Mouse (Mus musculus) c-Kit-positive CD71-positive TER-119-positive erythroid progenitor cells, embryonic 14.5 days (primary cell): ENCODE data around the gene Rasgrf1.
"Not testable (repeated sequence)": the region's sequence is repeated elsewhere in the genome, so short reads cannot be mapped to it uniquely, and the experiment has no call there.

ENCODE experiments used
- DNase-seq: peaks from one replicate; pipeline ENCODE4 v3.0.0-alpha.2; 2013; ENCODE audit warnings: low spot score

Rasgrf1 gene

GRCm38 (mm10) chr9:90040916-90041315, 131.2 kb downstream of the Rasgrf1 start:
- DNase-seq = no peak

DNA sequence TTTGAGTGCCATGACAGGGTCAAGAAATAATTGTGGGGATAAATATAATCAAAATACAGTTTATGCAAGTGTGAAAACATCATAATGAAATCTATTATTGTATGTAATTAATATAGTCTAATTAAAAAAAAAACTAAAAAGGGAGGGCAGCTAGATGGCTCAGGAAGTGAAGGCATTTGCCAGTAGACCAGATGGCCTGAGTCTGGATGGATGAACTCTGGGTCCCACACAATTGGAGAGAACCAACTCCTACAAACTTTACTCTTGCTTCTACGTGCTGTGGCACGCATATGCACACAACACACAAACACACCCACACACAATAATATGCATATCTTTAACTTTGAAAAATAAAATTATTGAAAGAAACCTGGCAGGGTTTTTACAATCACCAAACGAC, 131.8 kb downstream of the Rasgrf1 start:
- DNase-seq = no peak

DNA sequence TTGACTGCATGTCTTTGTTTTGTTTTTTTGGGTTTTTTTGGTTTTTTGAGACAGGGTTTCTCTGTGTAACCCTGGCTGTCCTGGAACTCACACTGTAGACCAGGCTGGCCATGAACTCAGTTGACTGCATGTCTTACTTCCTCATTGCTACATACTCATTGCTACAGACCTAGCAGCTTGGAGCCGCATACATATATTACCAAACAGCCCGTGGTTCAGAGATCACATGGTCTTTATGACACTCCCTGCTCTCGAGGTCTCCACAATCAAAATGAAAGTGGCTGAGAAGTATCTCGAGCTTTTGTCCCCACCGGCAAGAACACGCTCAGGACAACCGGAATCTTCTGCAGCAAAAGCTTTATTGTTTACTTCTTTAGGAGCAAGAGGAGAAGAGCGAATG, 133.2 kb downstream of the Rasgrf1 start:
- DNase-seq = not testable (repeated sequence)

- no peak for DNase-seq
These were observed 135.5 kb downstream of the Rasgrf1 start for GRCm38 (mm10) chr9:90045191-90045590.

DNA sequence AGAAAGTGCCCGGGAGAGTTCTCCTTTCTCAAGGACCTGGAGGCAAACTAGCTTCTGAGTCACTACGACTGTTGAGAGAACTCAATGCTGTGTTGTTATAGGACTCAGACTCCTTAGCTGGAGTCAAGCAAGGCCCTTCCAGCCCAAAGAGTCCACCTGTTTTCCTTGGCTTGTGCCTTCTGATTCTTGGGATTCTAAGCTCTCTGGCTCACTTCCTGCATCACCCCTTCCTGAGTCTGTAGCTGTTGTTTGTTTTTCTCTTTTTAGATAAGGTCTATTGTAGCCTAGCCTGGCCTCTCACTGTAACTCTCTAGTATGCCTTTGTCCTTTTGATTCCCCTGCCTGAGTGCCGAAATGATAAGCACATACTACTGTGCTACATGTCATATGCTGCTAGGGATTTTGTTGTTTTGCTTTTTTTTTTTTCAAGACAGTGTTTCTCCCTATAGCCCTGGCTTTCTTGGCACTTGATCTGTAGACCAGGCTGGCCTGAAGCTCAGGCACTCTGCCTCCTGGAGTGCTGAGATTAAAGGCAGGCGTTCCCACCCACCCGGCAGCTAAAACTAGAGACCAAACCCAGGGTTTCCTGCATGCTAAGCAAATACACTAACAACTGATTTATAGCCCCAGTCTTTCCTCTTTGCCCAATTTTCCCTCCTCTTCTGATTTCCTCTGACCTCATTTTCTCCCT, 138.4 kb downstream of the Rasgrf1 start:
- DNase-seq = no peak

DNA sequence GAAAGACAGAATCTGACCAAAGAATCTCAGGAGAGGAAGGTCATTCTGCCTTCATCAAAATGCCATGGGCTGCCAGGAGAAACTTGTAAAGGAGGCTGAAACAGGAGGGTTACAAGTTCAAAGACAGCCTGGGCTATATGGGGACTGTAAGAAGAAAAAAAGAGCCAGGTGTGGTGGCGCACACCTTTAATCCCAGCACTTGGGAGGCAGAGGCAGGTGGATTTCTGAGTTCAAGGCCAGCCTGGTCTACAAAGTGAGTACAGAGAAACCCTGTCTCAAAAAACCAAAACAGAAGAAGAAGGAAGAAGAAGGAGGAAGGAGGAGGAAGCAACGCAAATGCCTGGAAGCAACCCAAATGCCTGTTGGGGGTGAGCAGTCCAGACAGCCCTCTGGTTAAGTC, 144.1 kb downstream of the Rasgrf1 start, which contains the start of gene Ctsh:
TSS of gene Ctsh (plus strand) at position 301 of the 400 bp plus-strand sequence.
- DNase-seq = no peak

- DNase-seq = no peak
These were observed 144.8 kb downstream of the Rasgrf1 start for GRCm38 (mm10) chr9:90054371-90055145.

GRCm38 (mm10) chr9:90055409-90055808, 145.7 kb downstream of the Rasgrf1 start:
- no peak for DNase-seq

- DNase-seq = no peak
These were observed 146.2 kb downstream of the Rasgrf1 start for GRCm38 (mm10) chr9:90055911-90056310.

- DNase-seq = no peak
These were observed 147.0 kb downstream of the Rasgrf1 start for GRCm38 (mm10) chr9:90056716-90057115.

GRCm38 (mm10) chr9:90059828-90060573, 150.3 kb downstream of the Rasgrf1 start:
- DNase-seq = no peak

DNA sequence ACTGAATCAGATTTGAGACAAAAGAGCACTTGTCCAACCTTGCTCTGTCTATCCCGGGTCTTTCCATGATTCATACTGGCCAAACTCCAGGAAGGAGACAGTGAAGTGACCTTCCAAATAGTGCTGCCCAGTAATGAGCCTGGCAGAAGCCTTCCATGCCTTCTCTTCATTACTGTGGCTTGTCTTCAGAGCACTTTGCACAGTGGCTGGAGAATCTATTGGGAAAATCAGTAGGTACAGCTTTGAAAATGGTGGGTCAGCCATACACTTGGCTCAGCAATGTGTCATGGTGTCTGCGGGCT, 150.8 kb downstream of the Rasgrf1 start:
- no peak for DNase-seq

DNA sequence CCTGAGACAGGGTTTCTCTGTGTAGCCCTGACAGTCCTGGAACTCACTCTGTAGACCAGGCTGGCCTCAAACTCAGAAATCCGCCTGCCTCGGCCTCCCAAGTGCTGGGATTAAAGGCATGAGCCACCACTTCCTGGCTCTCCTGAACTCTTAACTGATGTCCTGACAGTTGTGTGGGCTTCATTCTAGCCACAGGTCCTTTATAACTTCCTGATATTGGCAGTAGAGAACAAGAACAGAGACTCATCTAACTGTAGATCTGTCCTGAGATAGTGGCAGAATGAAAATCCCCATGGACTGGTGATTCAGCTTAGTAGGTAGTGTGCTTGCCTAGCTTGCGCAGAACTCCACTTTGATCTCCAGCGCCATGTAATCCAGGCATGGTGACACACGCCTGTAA, 151.2 kb downstream of the Rasgrf1 start:
- DNase-seq = not testable (repeated sequence)

DNA sequence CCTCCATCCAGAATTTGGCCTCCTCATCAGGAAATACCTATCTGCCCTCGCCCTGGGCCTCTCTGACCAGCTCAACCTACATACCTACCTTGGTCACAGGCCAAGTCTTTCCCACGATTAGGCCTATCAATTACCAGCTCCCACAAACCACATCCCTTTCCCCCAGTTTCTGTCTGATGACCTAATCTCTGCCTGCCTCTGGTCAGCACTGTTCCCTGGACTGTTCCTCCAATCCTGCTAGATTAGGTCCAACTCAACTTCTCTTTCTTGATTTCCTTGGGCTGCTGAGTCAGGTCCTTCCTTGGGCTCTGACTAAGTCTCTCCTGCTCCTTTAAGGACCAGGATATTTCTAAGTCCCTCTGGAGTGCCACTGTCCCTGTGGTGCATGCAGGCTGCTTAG, 157.6 kb downstream of the Rasgrf1 start:
- no peak for DNase-seq

GRCm38 (mm10) chr9:90068786-90069185, 159.1 kb downstream of the Rasgrf1 start:
- DNase-seq = no peak

GRCm38 (mm10) chr9:90069485-90069884, 159.8 kb downstream of the Rasgrf1 start:
- DNase-seq = no peak

GRCm38 (mm10) chr9:90070174-90070573, 160.5 kb downstream of the Rasgrf1 start:
- no peak for DNase-seq

DNA sequence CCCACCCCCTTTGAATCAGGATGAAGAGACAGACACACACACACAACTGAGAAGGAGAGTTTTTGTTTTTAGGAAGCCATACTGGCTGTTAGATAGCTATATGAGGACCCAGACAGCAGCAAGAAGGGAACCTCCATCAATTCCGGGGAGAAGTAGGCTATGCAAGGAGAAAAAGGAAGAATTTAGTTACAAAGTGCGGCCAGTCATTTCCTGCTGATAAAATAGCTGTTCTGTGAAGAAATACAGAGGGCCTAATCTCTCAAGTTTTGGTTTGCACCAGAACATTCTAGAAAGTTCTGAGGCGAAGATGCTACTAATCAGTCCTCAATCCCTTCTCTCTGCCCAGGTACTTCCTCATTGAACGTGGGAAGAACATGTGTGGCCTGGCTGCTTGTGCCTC, 165.6 kb downstream of the Rasgrf1 start:
- no peak for DNase-seq

DNA sequence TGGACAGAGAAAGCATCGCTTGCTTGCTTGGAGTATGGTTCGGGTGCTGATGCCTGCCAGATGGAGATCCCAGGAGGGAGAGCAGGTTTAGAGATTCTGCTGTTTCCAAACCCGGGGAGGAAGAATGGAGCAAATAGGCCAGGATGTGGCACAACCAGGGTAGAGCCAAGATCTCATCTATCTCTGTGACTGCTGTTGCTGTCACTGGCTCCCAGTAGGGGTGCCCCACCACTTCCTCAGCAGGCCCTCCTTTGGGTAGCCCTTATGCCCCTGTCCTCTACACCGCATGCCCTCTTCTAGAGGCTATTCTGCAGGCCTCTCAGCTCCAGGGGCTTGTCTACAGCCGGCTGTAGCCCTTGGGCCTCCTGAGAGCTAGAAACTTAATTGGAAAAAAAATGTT, 166.4 kb downstream of the Rasgrf1 start:
- DNase-seq = no peak
